Mouse (Mus musculus) testis, adult 2 months (tissue): Measurements from ENCODE around the gene Pgf. TPM values are rescaled to one million over a fixed set of nuclear protein-coding genes. Genes with fewer than 3 reads are reported as not detected.

ENCODE experiments used
- H3K27ac ChIP-seq: fragments of 200-500 bp; 2 replicates; pipeline ENCODE4 v1.5.1; 2012; ENCODE audit warnings: low read depth, low read length; ENCODE audit not compliant: control insufficient read depth, insufficient read depth
- H3K27me3 ChIP-seq: fragments of 200-500 bp; 2 replicates; pipeline ENCODE4 v1.6.1; 2012; ENCODE audit warnings: mild to moderate bottlenecking, low read length, moderate library complexity; ENCODE audit not compliant: control insufficient read depth, insufficient read depth
- H3K36me3 ChIP-seq: fragments of 200-500 bp; 2 replicates; pipeline ENCODE4 v1.6.1; 2012; ENCODE audit warnings: mild to moderate bottlenecking, low read length; ENCODE audit not compliant: control insufficient read depth, insufficient read depth
- H3K4me1 ChIP-seq: fragments of 200-500 bp; 2 replicates; pipeline ENCODE4 v1.6.1; 2012; ENCODE audit warnings: low read length; ENCODE audit not compliant: control insufficient read depth, insufficient read depth
- H3K4me3 ChIP-seq: fragments of 200-500 bp; 2 replicates; pipeline ENCODE4 v1.5.1; 2012; ENCODE audit warnings: low read depth, mild to moderate bottlenecking, low read length, moderate library complexity, mixed read lengths; ENCODE audit not compliant: control insufficient read depth
- CTCF ChIP-seq: fragments of 200-500 bp; IDR thresholded peaks from 2 replicates; pipeline ENCODE4 v1.5.1; 2012; ENCODE audit warnings: low read depth, mild to moderate bottlenecking, inconsistent platforms, low read length, moderate library complexity; ENCODE audit not compliant: control insufficient read depth, insufficient read depth, insufficient replicate concordance
- POLR2A ChIP-seq: fragments of 200-500 bp; IDR thresholded peaks from 2 replicates; pipeline ENCODE4 v1.6.1; 2012; ENCODE audit warnings: low read depth, mild to moderate bottlenecking, inconsistent platforms, low read length, moderate library complexity; ENCODE audit not compliant: control insufficient read depth
- polyA plus RNA-seq: library from polyadenylated mRNA; depleted of rRNA; stranded (reverse); fragments of >200 nt; gene quantifications from 2 replicates; pipeline ENCODE4 v1.2.3, GENCODE M21; 2012

The Pgf gene
- polyA plus RNA-seq, 1 experiment = 2.3 TPM

- H3K4me1 ChIP-seq = peaks cover 5% of the 10 kb centered on the region
- TF ChIP-seq CTCF = no peak
- TF ChIP-seq POLR2A = no peak
- no peaks in the 10 kb centered on the region for H3K36me3 ChIP-seq
- H3K27me3 ChIP-seq = no peaks in the 10 kb centered on the region
- H3K4me3 ChIP-seq = no peak overlapping the region
- H3K27ac ChIP-seq = no peak overlapping the region
These were observed 20.3 kb upstream of the Pgf start for GRCm38 (mm10) chr12:85197936-85198335.

GRCm38 (mm10) chr12:85197371-85197770, 19.8 kb upstream of the Pgf start:
- H3K27me3 ChIP-seq = no peaks in the 10 kb centered on the region

GRCm38 (mm10) chr12:85196191-85196590, 18.6 kb upstream of the Pgf start:
- Histone ChIP-seq H3K4me3 (no peak overlapping the region), H3K27ac (no peak overlapping the region), H3K36me3 (no peaks in the 10 kb centered on the region), H3K27me3 (no peaks in the 10 kb centered on the region), H3K4me1 (peaks cover 9% of the 10 kb centered on the region)
- TF ChIP-seq CTCF (no peak), POLR2A (no peak)

More at GRCm38 (mm10) chr12:85197371-85197770, 19.8 kb upstream of the Pgf start:
- Histone ChIP-seq H3K4me1 (peaks cover 9% of the 10 kb centered on the region), H3K36me3 (no peaks in the 10 kb centered on the region), H3K4me3 (no peak overlapping the region), H3K27ac (no peak overlapping the region)
- no peak for TF ChIP-seq POLR2A
- no peak for TF ChIP-seq CTCF

GRCm38 (mm10) chr12:85195086-85195485, 17.5 kb upstream of the Pgf start:
- Histone ChIP-seq H3K4me1 (peaks cover 7% of the 10 kb centered on the region), H3K27me3 (no peaks in the 10 kb centered on the region), H3K27ac (peak overlapping the region; percentile 56; the same call in 1 of the 2 replicates), H3K36me3 (no peaks in the 10 kb centered on the region), H3K4me3 (no peak overlapping the region)
- TF ChIP-seq POLR2A (no peak), CTCF (no peak)

- peaks cover 7% of the 10 kb centered on the region for H3K4me1 ChIP-seq
- H3K36me3 ChIP-seq = no peaks in the 10 kb centered on the region
- TF ChIP-seq POLR2A = no peak
- TF ChIP-seq CTCF = no peak
- no peaks in the 10 kb centered on the region for H3K27me3 ChIP-seq
- H3K27ac ChIP-seq = peak overlapping the region; percentile 56; the same call in 1 of the 2 replicates
- no peak overlapping the region for H3K4me3 ChIP-seq
These were observed 17.0 kb upstream of the Pgf start for GRCm38 (mm10) chr12:85194623-85195018.

GRCm38 (mm10) chr12:85193923-85194622, 16.5 kb upstream of the Pgf start:
- Histone ChIP-seq H3K4me3 (no peak overlapping the region), H3K4me1 (peaks cover 7% of the 10 kb centered on the region), H3K27ac (no peak overlapping the region), H3K36me3 (no peaks in the 10 kb centered on the region), H3K27me3 (no peaks in the 10 kb centered on the region)
- TF ChIP-seq POLR2A (no peak), CTCF (no peak)

GRCm38 (mm10) chr12:85193146-85193545, 15.6 kb upstream of the Pgf start:
- Histone ChIP-seq H3K27ac (no peak overlapping the region), H3K27me3 (no peaks in the 10 kb centered on the region), H3K36me3 (no peaks in the 10 kb centered on the region), H3K4me1 (peaks cover 7% of the 10 kb centered on the region), H3K4me3 (no peak overlapping the region)
- TF ChIP-seq CTCF (no peak), POLR2A (no peak)
